7 mouse cellular contexts compared by ENCODE assay signal in genomic region chr4:134401856-134402570, GRCm38 (mm10). TPM values are rescaled to one million over a fixed set of nuclear protein-coding genes. Genes with fewer than 3 reads are reported as not detected.
DNase-seq lines count a peak whose midpoint lies in the region; ATAC-seq and TF ChIP-seq lines count a peak whose summit lies in the region.

No protein-coding gene starts in this region.

- H3K27ac ChIP-seq in lung, postnatal 0 days (ENCODE audit: low read length): no peak overlapping the region
- H3K27ac ChIP-seq in embryonic facial prominence, embryonic 14.5 days (replicated peaks; ENCODE audit: low read depth, low read length): no peak overlapping the region
- H3K27ac ChIP-seq in intestine, embryonic 16.5 days (ENCODE audit: low read length): peak overlapping the region; percentile 67; the same call in 1 of the 2 replicates
- H3K27ac ChIP-seq in neural tube, embryonic 13.5 days (replicated peaks): peak overlapping the region; percentile 84; the same call in 1 of the 2 replicates

- no peaks in the 10 kb centered on the region for H3K36me3 ChIP-seq in lung, postnatal 0 days (ENCODE audit: insufficient read depth, low read length)
- H3K36me3 ChIP-seq in embryonic facial prominence, embryonic 14.5 days (ENCODE audit: control insufficient read depth, insufficient read depth, low read length): peaks cover 8% of the 10 kb centered on the region; the same call in 1 of the 2 replicates
- H3K36me3 ChIP-seq in intestine, embryonic 16.5 days (ENCODE audit: control insufficient read depth, insufficient read depth, low read length): no peaks in the 10 kb centered on the region
- H3K36me3 ChIP-seq in neural tube, embryonic 13.5 days: no peaks in the 10 kb centered on the region

- no peak overlapping the region for H3K9ac ChIP-seq in lung, postnatal 0 days (replicated peaks; ENCODE audit: low read depth)
- no peak overlapping the region for H3K9ac ChIP-seq in embryonic facial prominence, embryonic 14.5 days (ENCODE audit: low read depth, low read length)
- H3K9ac ChIP-seq in intestine, embryonic 16.5 days (ENCODE audit: low read depth, low read length): peak overlapping the region; percentile 65; the same call in 1 of the 2 replicates
- peak overlapping the region; percentile 62 for H3K9ac ChIP-seq in neural tube, embryonic 13.5 days

- no peak for ATAC-seq in lung, postnatal 0 days
- peak; percentile 55 for ATAC-seq in embryonic facial prominence, embryonic 14.5 days (ENCODE audit: low read depth)
- ATAC-seq in intestine, embryonic 16.5 days: peak; percentile 63
- peak; percentile 37; the same call in 1 of the 2 replicates for ATAC-seq in neural tube, embryonic 13.5 days (ENCODE audit: low read depth)
- ATAC-seq in inflammation-experienced regulatory T-cells, adult 6 months: no peak

- H3K4me3 ChIP-seq in lung, postnatal 0 days (ENCODE audit: low read depth, low read length): no peak overlapping the region
- H3K4me3 ChIP-seq in embryonic facial prominence, embryonic 14.5 days (ENCODE audit: low read depth, low read length): peak overlapping the region; percentile 40; the same call in 1 of the 2 replicates
- H3K4me3 ChIP-seq in intestine, embryonic 16.5 days (ENCODE audit: low read length): peak overlapping the region; percentile 45
- peak overlapping the region; percentile 37; the same call in 1 of the 2 replicates for H3K4me3 ChIP-seq in neural tube, embryonic 13.5 days

- 56% methylated on average over 16 of the region's 16 CpGs for WGBS in lung, postnatal 0 days
- WGBS in embryonic facial prominence, embryonic 14.5 days: 63% methylated on average over 16 of the region's 16 CpGs
- 42% methylated on average over 16 of the region's 16 CpGs for WGBS in intestine, embryonic 16.5 days
- WGBS in neural tube, embryonic 13.5 days: 69% methylated on average over 16 of the region's 16 CpGs

- H3K27me3 ChIP-seq in lung, postnatal 0 days (replicated peaks; ENCODE audit: insufficient read depth, low read length): no peaks in the 10 kb centered on the region
- no peaks in the 10 kb centered on the region for H3K27me3 ChIP-seq in embryonic facial prominence, embryonic 14.5 days (replicated peaks; ENCODE audit: control insufficient read depth, insufficient read depth, low read length)
- H3K27me3 ChIP-seq in intestine, embryonic 16.5 days (replicated peaks; ENCODE audit: control insufficient read depth, insufficient read depth, low read length): no peaks in the 10 kb centered on the region
- no peaks in the 10 kb centered on the region for H3K27me3 ChIP-seq in neural tube, embryonic 13.5 days

- no peaks in the 10 kb centered on the region for H3K9me3 ChIP-seq in lung, postnatal 0 days (ENCODE audit: low read length)
- H3K9me3 ChIP-seq in embryonic facial prominence, embryonic 14.5 days (ENCODE audit: control insufficient read depth, low read length): no peaks in the 10 kb centered on the region
- H3K9me3 ChIP-seq in intestine, embryonic 16.5 days (ENCODE audit: control insufficient read depth, low read length): no peaks in the 10 kb centered on the region
- no peaks in the 10 kb centered on the region for H3K9me3 ChIP-seq in neural tube, embryonic 13.5 days

- no peak for TF ChIP-seq EP300 in lung, postnatal 0 days (IDR thresholded peaks at IDR 0.05)

- no peak for TF ChIP-seq CTCF in lung, postnatal 0 days (IDR thresholded peaks at IDR 0.05)

- H3K4me1 ChIP-seq in lung, postnatal 0 days (ENCODE audit: insufficient read depth, low read depth, low read length): peaks cover 11% of the 10 kb centered on the region; the same call in 1 of the 2 replicates
- peaks cover 14% of the 10 kb centered on the region for H3K4me1 ChIP-seq in embryonic facial prominence, embryonic 14.5 days (ENCODE audit: control insufficient read depth, insufficient read depth, low read length)
- H3K4me1 ChIP-seq in intestine, embryonic 16.5 days (ENCODE audit: control insufficient read depth, insufficient read depth, low read length): peaks cover 25% of the 10 kb centered on the region
- H3K4me1 ChIP-seq in neural tube, embryonic 13.5 days (replicated peaks): peaks cover 43% of the 10 kb centered on the region

- peak; percentile 27 for DNase-seq in lung, postnatal 0 days (ENCODE audit: low spot score)
- DNase-seq in lung, postnatal 14 days: no peak
- DNase-seq in embryonic facial prominence, embryonic 14.5 days (ENCODE audit: low spot score): peak; percentile 69
- DNase-seq in layer of hippocampus, adult 8-10 months (ENCODE audit: low spot score in 2 of 2): no peak

- H3K4me2 ChIP-seq in lung, postnatal 0 days (replicated peaks; ENCODE audit: low read depth, low read length): peak overlapping the region; percentile 50
- peak overlapping the region; percentile 82 for H3K4me2 ChIP-seq in embryonic facial prominence, embryonic 14.5 days (ENCODE audit: low read depth, low read length)
- peak overlapping the region; percentile 76 for H3K4me2 ChIP-seq in intestine, embryonic 16.5 days (ENCODE audit: low read depth, low read length)
- H3K4me2 ChIP-seq in neural tube, embryonic 13.5 days: peak overlapping the region; percentile 63

RNA-seq across cellular contexts. Expression of gene Pafah2, which starts 5.9 kb away (rescaled TPM):
- polyA plus RNA-seq in lung, postnatal 0 days (2015; fragmentation: Nextera tagmentation; extraction: Ambion mirVana): 14.1 and 16.2 TPM in 2 replicates
- 11.8 and 12.5 TPM in 2 replicates for polyA plus RNA-seq in embryonic facial prominence, embryonic 14.5 days (2014; fragmentation: Nextera tagmentation; extraction: Ambion mirVana)
- 61.6 and 69.2 TPM in 2 replicates for polyA plus RNA-seq in intestine, embryonic 16.5 days (2015; fragmentation: Nextera tagmentation; extraction: Ambion mirVana)
- polyA plus RNA-seq in neural tube, embryonic 13.5 days (2015; fragmentation: Nextera tagmentation; extraction: Ambion mirVana): 7.4 and 8.0 TPM in 2 replicates
- polyA plus RNA-seq in inflammation-experienced regulatory T-cells, adult 6 months (2017; shearing (Covaris generic)): 1 to 10 TPM in 2 of 3 experiments, under 1 TPM in 1; 0.80 to 1.5 (median 1.2) TPM
- 10 to 100 TPM in 1 of 4 experiments, 1 to 10 TPM in 3; 5.5 to 10.5 (median 8.5) TPM for total RNA-seq in layer of hippocampus, adult 8-10 months (2022)

RNA-seq across cellular contexts. Expression of gene Extl1, which starts 18.4 kb away (rescaled TPM):
- polyA plus RNA-seq in lung, postnatal 0 days (2015; fragmentation: Nextera tagmentation; extraction: Ambion mirVana): 0.82 and 1.3 TPM in 2 replicates
- polyA plus RNA-seq in embryonic facial prominence, embryonic 14.5 days (2014; fragmentation: Nextera tagmentation; extraction: Ambion mirVana): 3.1 and 3.6 TPM in 2 replicates
- polyA plus RNA-seq in intestine, embryonic 16.5 days (2015; fragmentation: Nextera tagmentation; extraction: Ambion mirVana): 1.6 and 1.7 TPM in 2 replicates
- polyA plus RNA-seq in neural tube, embryonic 13.5 days (2015; fragmentation: Nextera tagmentation; extraction: Ambion mirVana): 0.66 and 0.73 TPM in 2 replicates
- polyA plus RNA-seq in inflammation-experienced regulatory T-cells, adult 6 months (2017; shearing (Covaris generic)): 1 to 10 TPM in 2 of 3 experiments, under 1 TPM in 1; 0.21 to 1.3 (median 1.0) TPM
- total RNA-seq in layer of hippocampus, adult 8-10 months (2022): 10 to 100 TPM; 36.5 to 47.8 (median 42.9) TPM

RNA-seq across cellular contexts. Expression of gene Slc30a2, which starts 59.0 kb away (rescaled TPM):
- 0.79 and 1.1 TPM in 2 replicates for polyA plus RNA-seq in lung, postnatal 0 days (2015; fragmentation: Nextera tagmentation; extraction: Ambion mirVana)
- polyA plus RNA-seq in embryonic facial prominence, embryonic 14.5 days (2014; fragmentation: Nextera tagmentation; extraction: Ambion mirVana): 0.13 and 0.42 TPM in 2 replicates
- 7.4 and 10.6 TPM in 2 replicates for polyA plus RNA-seq in intestine, embryonic 16.5 days (2015; fragmentation: Nextera tagmentation; extraction: Ambion mirVana)
- polyA plus RNA-seq in neural tube, embryonic 13.5 days (2015; fragmentation: Nextera tagmentation; extraction: Ambion mirVana): 0.15 and 0.22 TPM in 2 replicates
- polyA plus RNA-seq in inflammation-experienced regulatory T-cells, adult 6 months (2017; shearing (Covaris generic)): under 1 TPM; 0.21 to 0.34 (median 0.29) TPM
- under 1 TPM in 1 of 4 experiments, not detected in 3; 0.49 TPM for total RNA-seq in layer of hippocampus, adult 8-10 months (2022)

Comparison
In these comparisons a context has a peak if more than half of its experiments do, and no peak if none do; other contexts are left out.
1. DNase-seq: peak in lung, postnatal 0 days (single experiment) and embryonic facial prominence, embryonic 14.5 days (single experiment); none in lung, postnatal 14 days (single experiment) and layer of hippocampus, adult 8-10 months (0 of 2).
2. ATAC-seq: peak in embryonic facial prominence, embryonic 14.5 days (single experiment), intestine, embryonic 16.5 days (single experiment) and neural tube, embryonic 13.5 days (single experiment); none in lung, postnatal 0 days (single experiment) and inflammation-experienced regulatory T-cells, adult 6 months (single experiment).
3. H3K27ac ChIP-seq: peak in intestine, embryonic 16.5 days (single experiment) and neural tube, embryonic 13.5 days (single experiment); none in lung, postnatal 0 days (single experiment) and embryonic facial prominence, embryonic 14.5 days (single experiment).
4. H3K9ac ChIP-seq: peak in intestine, embryonic 16.5 days (single experiment) and neural tube, embryonic 13.5 days (single experiment); none in lung, postnatal 0 days (single experiment) and embryonic facial prominence, embryonic 14.5 days (single experiment).
5. Peak in every context shown above with its lines, with median percentiles within 50 percentile points of each other: H3K4me2 ChIP-seq.